Comparison of ENCODE assay signal across 22 mouse cellular contexts in the genomic region with DNA sequence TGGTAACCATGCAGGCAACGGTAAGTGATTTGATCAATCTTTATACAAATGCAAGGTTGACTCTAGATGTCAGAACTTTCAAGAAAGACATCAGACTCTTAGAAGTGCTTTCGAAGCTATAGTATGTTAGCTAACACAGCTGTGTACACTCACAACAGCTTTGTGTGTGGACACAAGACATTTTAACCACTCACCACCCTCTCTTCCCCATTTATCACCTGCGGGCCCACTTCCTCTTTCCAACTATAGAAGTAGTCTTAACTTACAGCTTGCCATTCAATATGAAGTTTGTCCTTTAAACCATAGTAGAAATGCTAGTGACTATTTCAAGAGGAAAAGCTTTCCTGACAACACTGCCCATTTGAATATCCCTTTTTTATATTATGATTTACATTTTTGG.
DNase-seq lines count a peak whose midpoint lies in the region; ATAC-seq and TF ChIP-seq lines count a peak whose summit lies in the region.
"Had no signal": no experiment of that assay in that cellular context is flagged by ENCODE, and none has a peak within 500 bp of the region (broad histone marks: within the 10 kb centered on the region; RNA-seq: fewer than 3 reads in every experiment).

No protein-coding gene starts in this region.

- no peak overlapping the region for H3K4me3 ChIP-seq in MEL (ENCODE audit: control insufficient read depth in 1 of 2, insufficient read depth in 1 of 2, low read depth in 2 of 2, low read length in 2 of 2)
- H3K4me3 ChIP-seq: embryonic facial prominence, embryonic 12.5 days; embryonic facial prominence, embryonic 15.5 days; hindbrain, embryonic 12.5 days; hindbrain, embryonic 15.5 days had no signal

- H3K9ac ChIP-seq in MEL (ENCODE audit: control insufficient read depth, low read depth, low read length, poor library complexity, severe bottlenecking), result no peak overlapping the region
- H3K9ac ChIP-seq: embryonic facial prominence, embryonic 12.5 days; embryonic facial prominence, embryonic 15.5 days; forebrain, postnatal 0 days; hindbrain, embryonic 12.5 days; hindbrain, embryonic 15.5 days had no signal

- H3K4me1 ChIP-seq in MEL (ENCODE audit: control insufficient read depth in 1 of 2, insufficient read depth in 2 of 2, low read length in 2 of 2), result peaks cover 8 to 30% of the 10 kb centered on the region in 2 experiments; a peak in 3 of 4 replicates

- peaks cover 0 to 16% of the 10 kb centered on the region in 2 experiments; a peak in 2 of 4 replicates for H3K36me3 ChIP-seq in MEL (ENCODE audit: control insufficient read depth in 1 of 2, insufficient read depth in 2 of 2, low read length in 2 of 2)
- H3K36me3 ChIP-seq in splenic B cell, adult 2 months (ENCODE audit: control insufficient read depth, insufficient read depth, low read length, poor library complexity, severe bottlenecking), result no peaks in the 10 kb centered on the region
- H3K36me3 ChIP-seq: embryonic facial prominence, embryonic 12.5 days; embryonic facial prominence, embryonic 15.5 days; hindbrain, embryonic 12.5 days; hindbrain, embryonic 15.5 days had no signal

- H3K9me3 ChIP-seq in MEL (replicated peaks; ENCODE audit: insufficient read depth, low read length), result no peaks in the 10 kb centered on the region
- H3K9me3 ChIP-seq: embryonic facial prominence, embryonic 12.5 days; embryonic facial prominence, embryonic 15.5 days; hindbrain, embryonic 12.5 days; hindbrain, embryonic 15.5 days had no signal

- peak; percentile 47 for ATAC-seq in granulocyte monocyte progenitor cell, adult 5-6 weeks (replicated peaks; ENCODE audit: poor library complexity, severe bottlenecking)
- no peak for ATAC-seq in frontal cortex, adult (ENCODE audit: low TSS enrichment)
- ATAC-seq: forebrain, embryonic 14.5 days; forebrain, postnatal 0 days; intestine, postnatal 0 days; Patski had no signal

- H3K27ac ChIP-seq in MEL (ENCODE audit: control insufficient read depth, low read depth, low read length), result peak overlapping the region; percentile 68
- H3K27ac ChIP-seq: embryonic facial prominence, embryonic 12.5 days; embryonic facial prominence, embryonic 15.5 days; hindbrain, embryonic 12.5 days; hindbrain, embryonic 15.5 days had no signal

- TF ChIP-seq RAD21 in MEL (IDR thresholded peaks at IDR 0.05; ENCODE audit: low read depth, low read length), result no peak

- peak; percentile 42 to 50 for DNase-seq in B cell, adult 2 months
- DNase-seq in MEL (ENCODE audit: low read depth, low spot score), result peak; percentile 82
- peak; percentile 60 for DNase-seq in splenic B cell, adult 2 months (ENCODE audit: low read depth, low spot score)
- no peak for DNase-seq in thymus, postnatal 10 days (ENCODE audit: low spot score in 2 of 2)
- no peak for DNase-seq in cerebellum, adult 9-11 months
- DNase-seq: adrenal gland, adult 2 months; adrenal gland, postnatal 25 days; cerebellum, adult 11-12 months; cerebellum, adult 8-10 months; cerebellum, postnatal 14 days; forebrain, postnatal 0 days; gastrocnemius, postnatal 36 days; heart, adult 11 months had no signal

- TF ChIP-seq CTCF in MEL (IDR thresholded peaks at IDR 0.05 in 2 of 3, conservative IDR thresholded peaks at IDR 0.05 in 1 of 3; ENCODE audit: control insufficient read depth in 1 of 3, insufficient read depth in 1 of 3, low read depth in 2 of 3, low read length in 3 of 3, poor library complexity in 1 of 3, severe bottlenecking in 1 of 3), result no peak

- no peaks in the 10 kb centered on the region for H3K27me3 ChIP-seq in MEL (ENCODE audit: control insufficient read depth in 1 of 2, insufficient read depth in 2 of 2, low read length in 2 of 2)
- no peaks in the 10 kb centered on the region for H3K27me3 ChIP-seq in splenic B cell, adult 2 months (ENCODE audit: control insufficient read depth, insufficient read depth, low read length, poor library complexity, severe bottlenecking)
- H3K27me3 ChIP-seq: embryonic facial prominence, embryonic 12.5 days; embryonic facial prominence, embryonic 15.5 days; Patski had no signal

- no peak for TF ChIP-seq POLR2A in MEL (IDR thresholded peaks at IDR 0.05; ENCODE audit: control insufficient read depth in 1 of 2, insufficient read depth in 1 of 2, low read depth in 1 of 2, low read length in 2 of 2, poor library complexity in 1 of 2)

- TF ChIP-seq EP300 in MEL (IDR thresholded peaks at IDR 0.05; ENCODE audit: low read depth in 1 of 2, low read length in 2 of 2), result peak in 1 of 2 experiments; percentile 67; a peak in 1 of 4 replicates

- no peaks in the 10 kb centered on the region; the same call in 1 of the 2 replicates for H3K79me2 ChIP-seq in MEL (ENCODE audit: control insufficient read depth, insufficient read depth, low read length, poor library complexity)

TF ChIP-seq in MEL, 35 proteins besides CTCF, POLR2A, EP300 and RAD21:
- TF ChIP-seq ETS1 (IDR thresholded peaks at IDR 0.05; ENCODE audit: low read depth, low read length) (peak; percentile 66; the same call in 1 of the 2 replicates), GATA1 (IDR thresholded peaks at IDR 0.05; ENCODE audit: low read depth, low read length) (0 out of 2 replicates have a peak, but pooled peaks have one; percentile 15), SIN3A (IDR thresholded peaks at IDR 0.05; ENCODE audit: low read length) (peak; percentile 24; the same call in 1 of the 2 replicates), TCF12 (IDR thresholded peaks at IDR 0.05; ENCODE audit: low read depth, low read length) (0 out of 2 replicates have a peak, but pooled peaks have one; percentile 31), MAX (IDR thresholded peaks at IDR 0.05; ENCODE audit: low read length) (no peak), HCFC1 (IDR thresholded peaks at IDR 0.05; ENCODE audit: low read depth, low read length) (peak; percentile 21; the same call in 1 of the 2 replicates)

Comparison
In these comparisons a context has a peak if more than half of its experiments do, and no peak if none do; other contexts are left out.
1. DNase-seq: peak in B cell, adult 2 months (2 of 2), MEL (single experiment) and splenic B cell, adult 2 months (single experiment); none in thymus, postnatal 10 days (0 of 2) and cerebellum, adult 9-11 months (single experiment).